Mouse (Mus musculus) ovary, postnatal 14 days (tissue): ENCODE measurements at regions not wholly inside any gene's neighbourhood (a gene's known extent, or its start where the extent isn't known, plus 50 kb on each side); places are given as distances from the start of the nearest gene placed in this dataset.

ENCODE experiments used
- DNase-seq: peaks from one replicate; pipeline ENCODE4 v3.0.0; 2022; ENCODE audit warnings: low spot score

GRCm38 (mm10) chr16:77537351-77537750, 64.5 kb downstream of the Gm11146 start:
- DNase-seq: no peak

- no peak for DNase-seq
Measured at GRCm38 (mm10) chr16:77536746-77537145, 65.1 kb downstream of the Gm11146 start.

DNA sequence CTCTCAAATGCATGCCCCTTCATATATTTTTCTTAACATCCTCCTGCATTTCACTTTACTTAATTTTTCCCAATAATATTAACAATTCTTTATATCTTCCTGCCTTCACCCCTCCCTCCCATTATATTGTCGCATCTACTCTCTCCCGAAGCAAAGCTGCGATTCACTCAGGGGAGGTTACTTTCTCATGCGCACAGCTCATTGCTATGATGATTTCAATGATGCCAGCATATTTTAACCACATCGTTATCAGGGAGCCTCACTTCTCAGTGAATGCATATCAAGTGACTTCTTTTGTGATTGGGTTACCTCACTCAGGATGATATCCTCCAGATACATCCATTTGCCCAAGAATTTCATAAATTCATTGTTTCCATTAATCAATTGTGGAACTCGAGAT, 65.6 kb downstream of the Gm11146 start:
- DNase-seq: no peak

- DNase-seq: no peak
Measured at GRCm38 (mm10) chr16:77535021-77535420, 66.9 kb downstream of the Gm11146 start.

DNA sequence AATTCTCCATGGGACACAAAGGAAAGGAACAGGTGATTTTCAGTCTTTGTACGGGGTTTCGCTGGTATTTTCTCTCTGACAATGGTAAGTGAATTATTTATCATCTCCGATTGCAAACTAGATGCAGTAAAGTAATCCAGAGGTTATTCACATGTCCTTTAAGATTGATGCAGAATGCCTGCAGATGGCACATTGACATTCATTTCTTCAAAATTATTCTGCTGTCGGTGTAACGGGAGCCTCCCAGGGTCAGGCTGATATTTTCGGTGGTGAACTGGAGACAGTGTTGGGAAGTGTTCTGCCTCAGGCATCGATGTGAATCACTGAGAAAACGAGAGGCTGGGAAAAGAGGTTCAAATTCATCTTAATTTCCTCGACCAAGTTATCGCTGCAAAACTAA, 70.3 kb downstream of the Gm11146 start:
- no peak for DNase-seq

DNA sequence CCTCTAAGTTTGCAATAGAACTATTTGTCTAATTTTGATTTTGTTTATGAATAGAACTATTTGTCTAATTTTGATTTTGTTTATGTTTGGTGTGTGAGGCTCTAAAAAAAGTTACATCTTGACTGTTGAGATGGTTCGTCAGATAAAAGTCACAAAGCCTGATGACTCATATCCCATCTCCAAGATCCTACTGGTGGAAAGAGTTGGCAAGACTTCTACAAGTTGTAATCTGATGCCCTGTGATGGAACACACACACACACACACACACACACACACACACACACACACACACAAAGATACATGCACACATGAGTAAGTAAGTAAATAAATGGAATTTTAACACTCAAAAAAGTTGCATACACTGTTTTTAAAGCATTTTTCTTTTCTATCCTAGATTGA, 73.9 kb downstream of the Gm11146 start:
- DNase-seq: no peak

GRCm38 (mm10) chr16:77514606-77515005, 87.3 kb downstream of the Gm11146 start:
- no peak for DNase-seq

- DNase-seq: no peak
Measured at GRCm38 (mm10) chr16:77503556-77503955, 98.3 kb downstream of the Gm11146 start.

GRCm38 (mm10) chr16:77502916-77503315, 99.0 kb downstream of the Gm11146 start:
- DNase-seq: no peak

DNA sequence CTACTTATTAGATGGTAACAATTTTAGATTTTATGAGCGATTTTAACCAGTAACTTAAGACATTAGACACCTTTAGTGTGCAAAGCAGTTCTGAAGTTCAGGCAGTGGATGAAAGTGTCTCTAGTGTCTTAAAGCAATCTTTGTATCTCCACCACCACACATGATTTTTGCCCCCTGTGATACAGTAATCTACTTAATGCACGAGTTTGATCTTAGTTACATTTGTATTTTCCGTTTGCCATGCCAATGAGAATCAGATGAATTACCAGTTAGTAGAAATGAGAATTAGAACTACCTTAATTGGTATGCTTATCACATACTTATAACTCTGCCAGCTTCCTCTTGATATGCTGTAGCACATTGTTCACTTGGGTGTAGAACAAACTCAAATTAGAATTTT, 99.9 kb downstream of the Gm11146 start:
- DNase-seq: no peak

DNA sequence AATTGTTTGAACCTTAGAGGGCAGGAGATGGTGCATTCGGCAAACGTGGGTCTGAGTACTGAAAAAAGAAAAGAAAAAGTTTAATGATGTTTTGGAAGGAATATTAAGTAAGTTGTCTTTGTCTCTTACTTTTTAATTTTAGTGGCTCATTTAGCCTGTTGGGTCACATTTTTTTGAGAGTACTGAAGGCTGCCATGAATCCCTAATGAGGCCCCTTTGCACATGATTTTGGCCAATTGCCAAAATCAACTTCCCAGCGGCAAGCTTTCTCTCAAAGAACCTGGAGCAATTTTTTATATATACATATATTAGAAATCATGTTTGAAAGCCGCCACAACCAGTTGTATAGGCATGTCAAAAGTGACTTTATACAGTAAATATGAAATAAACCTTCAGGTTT, 100.9 kb downstream of the Gm11146 start:
- DNase-seq: peak; percentile 11

DNA sequence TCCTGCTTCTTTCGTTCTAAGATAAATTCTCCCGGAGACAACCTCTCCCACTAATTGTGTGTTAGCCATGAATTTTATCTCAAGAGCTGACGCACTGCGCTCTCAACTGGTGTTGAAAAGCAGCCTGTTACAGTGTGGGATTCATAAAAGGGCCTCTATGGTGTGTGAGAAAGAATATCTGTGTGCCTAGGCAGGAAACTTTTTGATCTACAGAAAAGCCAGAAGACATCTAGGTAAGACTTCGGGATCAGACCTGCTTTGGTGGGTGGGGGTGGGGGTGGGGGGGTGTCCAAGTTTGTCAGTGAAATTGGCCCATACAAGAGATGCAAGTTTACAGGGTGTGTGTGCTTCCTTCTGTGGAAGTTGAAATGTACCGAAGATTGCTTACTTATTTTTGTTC, 101.5 kb downstream of the Gm11146 start:
- DNase-seq: no peak

- DNase-seq: peak; percentile 72
Measured at GRCm38 (mm10) chr16:77499537-77500301, 102.2 kb downstream of the Gm11146 start.

GRCm38 (mm10) chr16:77495310-77495709, 106.6 kb downstream of the Gm11146 start:
- DNase-seq: no peak

- no peak for DNase-seq
Measured at GRCm38 (mm10) chr16:77494042-77494441, 107.9 kb downstream of the Gm11146 start.

DNA sequence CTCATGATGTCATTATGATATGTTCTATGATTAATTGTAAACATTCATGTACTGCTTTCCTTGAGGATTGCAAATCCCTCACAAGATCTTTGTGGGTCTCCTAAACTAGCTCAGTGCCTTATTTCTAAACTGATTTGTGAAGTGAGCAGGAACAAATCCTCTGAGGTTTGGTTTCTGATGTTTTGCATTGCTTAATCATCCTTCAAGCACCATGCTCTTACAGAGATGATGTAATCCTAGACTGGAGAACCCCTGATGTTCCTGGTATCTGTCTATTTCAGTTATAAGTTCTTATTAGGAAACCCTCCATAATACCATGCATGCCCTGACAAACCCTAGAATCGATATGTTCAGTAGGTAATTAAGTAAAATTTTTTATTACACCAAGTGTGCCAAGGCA, 113.7 kb downstream of the Gm11146 start:
- DNase-seq: no peak

DNA sequence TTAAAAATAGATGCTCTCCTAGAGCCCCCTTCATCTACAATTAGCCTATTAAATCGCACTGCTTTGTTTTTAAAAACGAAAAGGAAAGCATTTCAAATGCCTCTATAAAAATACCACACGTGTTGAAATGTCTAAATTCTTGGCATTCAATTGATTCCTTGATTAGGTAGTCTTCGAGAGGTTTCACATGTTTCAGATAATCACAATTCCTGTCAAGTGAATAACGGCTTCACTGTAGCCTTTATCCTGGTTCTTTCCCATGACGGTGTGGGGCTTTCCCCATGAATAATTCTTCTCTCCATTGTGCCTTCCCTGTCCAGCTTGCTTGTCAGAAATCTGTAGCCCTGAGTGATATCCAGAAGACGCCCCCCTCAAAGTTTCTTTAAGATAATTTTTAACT, 122.1 kb downstream of the Gm11146 start:
- DNase-seq: no peak

DNA sequence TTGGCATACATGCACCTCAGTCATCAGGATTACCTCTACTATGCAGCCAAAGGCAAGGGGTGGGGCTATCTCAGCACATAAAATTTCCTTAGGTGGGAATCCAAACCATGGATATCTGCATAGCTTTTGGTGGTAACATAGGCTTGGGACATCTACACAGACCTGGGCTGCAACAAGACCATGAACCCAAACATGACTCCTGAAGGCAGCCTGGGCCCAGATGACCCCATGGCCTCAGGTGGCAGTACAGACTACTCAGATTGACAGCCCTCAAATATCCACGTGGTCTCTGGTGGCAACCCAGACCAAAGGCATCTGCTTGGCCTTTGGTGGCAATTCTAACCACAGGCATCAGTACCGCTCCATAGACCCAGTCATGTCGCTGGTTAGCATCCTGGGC, 130.0 kb downstream of the Gm11146 start:
- DNase-seq: no peak

DNA sequence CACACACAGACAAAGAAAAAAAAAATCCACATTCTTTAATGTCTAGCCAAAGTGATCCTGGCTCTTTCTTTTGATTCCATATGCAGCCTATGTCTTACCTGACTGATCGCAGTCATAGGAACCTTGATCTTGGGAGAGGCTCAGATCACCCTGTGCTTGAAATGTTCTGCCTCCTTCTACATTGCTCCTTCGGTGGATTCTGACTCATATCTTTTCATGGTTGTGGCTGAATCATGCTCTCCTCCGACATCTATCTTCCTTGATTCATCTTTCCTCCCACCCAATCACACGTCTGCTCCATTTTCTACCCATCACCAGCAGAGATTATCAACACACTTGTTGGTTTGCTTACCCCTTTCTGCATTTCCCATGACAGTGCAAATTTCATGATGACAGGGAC, 132.0 kb downstream of the Gm11146 start:
- no peak for DNase-seq

GRCm38 (mm10) chr16:77469328-77469875, 132.5 kb downstream of the Gm11146 start:
- no peak for DNase-seq

- DNase-seq: no peak
Measured at GRCm38 (mm10) chr16:77467216-77467615, 134.7 kb downstream of the Gm11146 start.

DNA sequence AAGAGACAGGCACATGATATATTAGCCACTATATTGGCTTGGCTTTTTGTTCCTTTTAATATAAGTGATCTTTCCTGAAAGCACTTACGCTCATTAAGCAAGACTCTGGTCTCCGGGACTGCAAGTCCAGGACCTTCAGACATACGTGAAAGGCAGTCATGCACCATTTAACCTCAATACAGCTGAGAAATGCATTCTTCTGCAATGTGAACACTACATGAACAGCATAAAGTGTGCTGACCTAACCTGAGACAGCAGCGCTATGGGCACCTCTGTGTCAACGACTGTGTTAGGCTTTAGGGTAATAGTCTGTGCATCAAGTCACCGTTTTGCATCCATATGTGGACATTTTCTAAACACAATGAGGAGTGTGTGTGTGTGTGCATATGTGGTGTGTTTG, 137.3 kb downstream of the Gm11146 start:
- no peak for DNase-seq

- DNase-seq: no peak
Measured at GRCm38 (mm10) chr16:77461922-77462321, 140.0 kb downstream of the Gm11146 start.

- DNase-seq: no peak
Measured at GRCm38 (mm10) chr16:77461459-77461858, 140.4 kb downstream of the Gm11146 start.
